Mouse (Mus musculus): ENCODE data around the gene Matn1. TPM values are rescaled to one million over a fixed set of nuclear protein-coding genes. Genes with fewer than 3 reads are reported as not detected.

Gene Matn1
- polyA plus RNA-seq, 1 experiment from 2014 or later = not detected

GRCm38 (mm10) chr4:130908133-130908532 is 36.1 kb upstream of the Matn1 start:
- WGBS = 84% methylated on average over 10 of the region's 10 CpGs

GRCm38 (mm10) chr4:130909167-130909874 is 34.9 kb upstream of the Matn1 start:
- Histone ChIP-seq H3K36me3 (no peaks in the 10 kb centered on the region), H3K4me1 (peaks cover 48% of the 10 kb centered on the region), H3K9me3 (no peaks in the 10 kb centered on the region), H3K4me2 (no peak overlapping the region), H3K9ac (no peak overlapping the region), H3K27me3 (replicated peaks) (no peaks in the 10 kb centered on the region), H3K4me3 (no peak overlapping the region), H3K27ac (replicated peaks) (no peak overlapping the region)
- WGBS = 56% methylated on average over 17 of the region's 17 CpGs
- no peak; the same call in 1 of the 2 replicates for ATAC-seq (ENCODE audit: extremely low read depth, insufficient number of reproducible peaks, low FRiP score, low TSS enrichment)

More at GRCm38 (mm10) chr4:130908133-130908532, 36.1 kb upstream of the Matn1 start:
- no peak overlapping the region for H3K9ac ChIP-seq
- no peaks in the 10 kb centered on the region for H3K36me3 ChIP-seq
- ATAC-seq (ENCODE audit: extremely low read depth, insufficient number of reproducible peaks, low FRiP score, low TSS enrichment) = no peak
- H3K27me3 ChIP-seq (replicated peaks) = no peaks in the 10 kb centered on the region
- peaks cover 45% of the 10 kb centered on the region for H3K4me1 ChIP-seq
- H3K4me3 ChIP-seq = no peak overlapping the region
- no peaks in the 10 kb centered on the region for H3K9me3 ChIP-seq
- no peak overlapping the region for H3K4me2 ChIP-seq
- H3K27ac ChIP-seq (replicated peaks) = no peak overlapping the region

GRCm38 (mm10) chr4:130910666-130911065 is 33.5 kb upstream of the Matn1 start:
- no peaks in the 10 kb centered on the region for H3K9me3 ChIP-seq

GRCm38 (mm10) chr4:130912626-130913025 is 31.6 kb upstream of the Matn1 start:
- Histone ChIP-seq H3K4me2 (no peak overlapping the region), H3K4me1 (peaks cover 38% of the 10 kb centered on the region), H3K36me3 (no peaks in the 10 kb centered on the region), H3K9me3 (no peaks in the 10 kb centered on the region), H3K9ac (no peak overlapping the region), H3K27me3 (replicated peaks) (no peaks in the 10 kb centered on the region), H3K4me3 (no peak overlapping the region), H3K27ac (replicated peaks) (no peak overlapping the region)
- ATAC-seq (ENCODE audit: extremely low read depth, insufficient number of reproducible peaks, low FRiP score, low TSS enrichment) = no peak
- 76% methylated on average over 3 of the region's 3 CpGs for WGBS

More at GRCm38 (mm10) chr4:130910666-130911065, 33.5 kb upstream of the Matn1 start:
- WGBS = 17% methylated on average over 7 of the region's 7 CpGs
- Histone ChIP-seq H3K27me3 (replicated peaks) (no peaks in the 10 kb centered on the region), H3K36me3 (no peaks in the 10 kb centered on the region), H3K4me1 (peaks cover 47% of the 10 kb centered on the region), H3K4me3 (no peak overlapping the region), H3K4me2 (no peak overlapping the region), H3K27ac (replicated peaks) (no peak overlapping the region), H3K9ac (no peak overlapping the region)
- no peak for ATAC-seq (ENCODE audit: extremely low read depth, insufficient number of reproducible peaks, low FRiP score, low TSS enrichment)

- peak within 1 kb of the TSS; percentile 13; the same call in 1 of the 2 replicates for H3K4me3 ChIP-seq
- no peaks in the 10 kb centered on the region for H3K27me3 ChIP-seq (replicated peaks)
- H3K36me3 ChIP-seq = no peaks in the 10 kb centered on the region
- H3K4me2 ChIP-seq = no peak within 1 kb of the TSS
- H3K9ac ChIP-seq = no peak within 1 kb of the TSS
- WGBS = 60% methylated on average over 10 of the region's 11 CpGs
- no peaks in the 10 kb centered on the region for H3K9me3 ChIP-seq
- ATAC-seq (ENCODE audit: extremely low read depth, insufficient number of reproducible peaks, low FRiP score, low TSS enrichment) = no peak
- peaks cover 38% of the 10 kb centered on the region for H3K4me1 ChIP-seq
- H3K27ac ChIP-seq (replicated peaks) = no peak within 1 kb of the TSS
These were observed 31.1 kb upstream of the Matn1 start, which contains the start of gene Laptm5 for GRCm38 (mm10) chr4:130913077-130913476. Laptm5 (plus strand) TSS chr4:130913125.

GRCm38 (mm10) chr4:130913511-130913910 is 30.7 kb upstream of the Matn1 start:
- no peak overlapping the region for H3K27ac ChIP-seq (replicated peaks)
- H3K4me2 ChIP-seq = no peak overlapping the region
- ATAC-seq (ENCODE audit: extremely low read depth, insufficient number of reproducible peaks, low FRiP score, low TSS enrichment) = no peak
- H3K4me3 ChIP-seq = peak overlapping the region; percentile 13; the same call in 1 of the 2 replicates
- peaks cover 38% of the 10 kb centered on the region for H3K4me1 ChIP-seq
- WGBS = 66% methylated on average over 3 of the region's 3 CpGs
- H3K27me3 ChIP-seq (replicated peaks) = no peaks in the 10 kb centered on the region
- H3K36me3 ChIP-seq = no peaks in the 10 kb centered on the region
- no peaks in the 10 kb centered on the region for H3K9me3 ChIP-seq
- no peak overlapping the region for H3K9ac ChIP-seq

- no peak overlapping the region for H3K4me2 ChIP-seq
- ATAC-seq (ENCODE audit: extremely low read depth, insufficient number of reproducible peaks, low FRiP score, low TSS enrichment) = no peak
- WGBS = 72% methylated on average over 4 of the region's 4 CpGs
- no peaks in the 10 kb centered on the region for H3K9me3 ChIP-seq
- no peak overlapping the region for H3K4me3 ChIP-seq
- no peak overlapping the region for H3K9ac ChIP-seq
- no peak overlapping the region for H3K27ac ChIP-seq (replicated peaks)
- H3K27me3 ChIP-seq (replicated peaks) = no peaks in the 10 kb centered on the region
- no peaks in the 10 kb centered on the region for H3K36me3 ChIP-seq
- peaks cover 33% of the 10 kb centered on the region for H3K4me1 ChIP-seq
These were observed 30.2 kb upstream of the Matn1 start for GRCm38 (mm10) chr4:130914011-130914410.

GRCm38 (mm10) chr4:130914527-130914926 is 29.7 kb upstream of the Matn1 start:
- no peak overlapping the region for H3K27ac ChIP-seq (replicated peaks)
- H3K4me2 ChIP-seq = no peak overlapping the region
- 0 out of 2 replicates have a peak overlapping the region, but pooled peaks have one; percentile 7 for H3K4me3 ChIP-seq
- H3K36me3 ChIP-seq = no peaks in the 10 kb centered on the region
- ATAC-seq (ENCODE audit: extremely low read depth, insufficient number of reproducible peaks, low FRiP score, low TSS enrichment) = no peak
- no peaks in the 10 kb centered on the region for H3K9me3 ChIP-seq
- 41% methylated on average over 7 of the region's 7 CpGs for WGBS
- H3K27me3 ChIP-seq (replicated peaks) = no peaks in the 10 kb centered on the region
- H3K9ac ChIP-seq = 0 out of 2 replicates have a peak overlapping the region, but pooled peaks have one; percentile 4
- H3K4me1 ChIP-seq = peaks cover 32% of the 10 kb centered on the region

- Histone ChIP-seq H3K27ac (replicated peaks) (no peak overlapping the region), H3K36me3 (no peaks in the 10 kb centered on the region), H3K4me1 (peaks cover 37% of the 10 kb centered on the region), H3K4me3 (0 out of 2 replicates have a peak overlapping the region, but pooled peaks have one; percentile 7), H3K27me3 (replicated peaks) (no peaks in the 10 kb centered on the region), H3K9ac (0 out of 2 replicates have a peak overlapping the region, but pooled peaks have one; percentile 4), H3K9me3 (no peaks in the 10 kb centered on the region), H3K4me2 (no peak overlapping the region)
- ATAC-seq (ENCODE audit: extremely low read depth, insufficient number of reproducible peaks, low FRiP score, low TSS enrichment) = no peak
- WGBS = 45% methylated on average over 12 of the region's 12 CpGs
These were observed 29.0 kb upstream of the Matn1 start for GRCm38 (mm10) chr4:130915006-130915667.

- H3K36me3 ChIP-seq = no peaks in the 10 kb centered on the region
- H3K9me3 ChIP-seq = no peaks in the 10 kb centered on the region
- H3K27ac ChIP-seq (replicated peaks) = no peak overlapping the region
- H3K9ac ChIP-seq = no peak overlapping the region
- H3K4me3 ChIP-seq = no peak overlapping the region
- WGBS = 64% methylated on average over 7 of the region's 7 CpGs
- no peaks in the 10 kb centered on the region for H3K27me3 ChIP-seq (replicated peaks)
- H3K4me2 ChIP-seq = no peak overlapping the region
- no peak for ATAC-seq (ENCODE audit: extremely low read depth, insufficient number of reproducible peaks, low FRiP score, low TSS enrichment)
- H3K4me1 ChIP-seq = peaks cover 35% of the 10 kb centered on the region
These were observed 28.5 kb upstream of the Matn1 start for GRCm38 (mm10) chr4:130915668-130916035.

GRCm38 (mm10) chr4:130916639-130917038 is 27.5 kb upstream of the Matn1 start:
- Histone ChIP-seq H3K27me3 (replicated peaks) (no peaks in the 10 kb centered on the region), H3K4me1 (peaks cover 34% of the 10 kb centered on the region), H3K27ac (replicated peaks) (no peak overlapping the region), H3K4me2 (no peak overlapping the region), H3K9me3 (no peaks in the 10 kb centered on the region), H3K36me3 (no peaks in the 10 kb centered on the region), H3K9ac (no peak overlapping the region), H3K4me3 (no peak overlapping the region)
- no peak for ATAC-seq (ENCODE audit: extremely low read depth, insufficient number of reproducible peaks, low FRiP score, low TSS enrichment)
- WGBS = 71% methylated on average over 7 of the region's 7 CpGs
